Mouse (Mus musculus) spleen, adult 18-20 months (tissue): ENCODE results near the gene Olfr1120.
"Not testable (repeated sequence)": the region's sequence is repeated elsewhere in the genome, so short reads cannot be mapped to it uniquely, and the experiment has no call there.

Source experiments
- DNase-seq, 2 experiments: peaks; one replicate each; pipeline ENCODE4 v3.0.0; 2022; ENCODE audit warnings: mixed read lengths in 2 of 2

The Olfr1120 gene

GRCm38 (mm10) chr2:87354515-87354914 lies at the start of gene Olfr1120:
TSS of gene Olfr1120 (plus strand) at chr2:87354815.
- DNase-seq, result no peak

GRCm38 (mm10) chr2:87307281-87307680 lies 47.3 kb upstream of the Olfr1120 start, which contains the start of gene Olfr1118:
TSS of gene Olfr1118 (plus strand) at chr2:87307581.
- DNase-seq, result no peak

GRCm38 (mm10) chr2:87360121-87360520 lies 5.5 kb downstream of the Olfr1120 start:
- not testable (repeated sequence) for DNase-seq

- no peak for DNase-seq
Measured at GRCm38 (mm10) chr2:87369595-87369994, 15.0 kb downstream of the Olfr1120 start, which contains the start of gene Olfr1121. TSS of gene Olfr1121 (plus strand) at chr2:87369895.

GRCm38 (mm10) chr2:87371726-87372125 lies 17.1 kb downstream of the Olfr1120 start:
- DNase-seq, result no peak

- DNase-seq, result no peak
Measured at GRCm38 (mm10) chr2:87383935-87384334, 29.3 kb downstream of the Olfr1120 start.

- no peak for DNase-seq
Measured at GRCm38 (mm10) chr2:87385549-87385948, 30.9 kb downstream of the Olfr1120 start, which contains the start of gene Olfr1122. TSS of gene Olfr1122 (plus strand) at chr2:87385849.

GRCm38 (mm10) chr2:87393605-87394004 lies 39.0 kb downstream of the Olfr1120 start:
- DNase-seq, result not testable (repeated sequence)

- not testable (repeated sequence) for DNase-seq
Measured at GRCm38 (mm10) chr2:87394686-87395085, 40.1 kb downstream of the Olfr1120 start.
